Mouse (Mus musculus): ENCODE results near the gene Abtb2.

The Abtb2 gene

DNA sequence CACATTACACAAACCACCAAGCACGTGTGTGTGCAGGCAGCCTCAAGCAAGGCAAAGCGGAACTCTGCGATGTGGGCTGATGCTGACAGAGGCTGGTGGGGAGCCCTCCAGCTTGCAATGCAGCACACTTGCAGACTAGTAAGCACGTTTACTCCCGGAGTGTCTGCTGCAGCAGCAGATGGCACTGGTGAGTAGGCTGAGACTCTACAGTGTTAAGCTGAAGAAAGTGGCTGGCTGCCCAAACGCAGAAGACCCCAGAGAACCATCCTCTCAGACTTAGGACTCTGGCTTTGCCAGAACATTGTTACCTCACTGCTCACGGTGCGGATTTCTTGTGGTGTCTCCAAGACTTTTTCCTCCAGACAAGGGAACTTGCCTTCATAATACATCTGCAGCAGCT is 164.9 kb downstream of the Abtb2 start:
- DNase-seq (ENCODE audit: low read depth, low spot score), result no peak

DNA sequence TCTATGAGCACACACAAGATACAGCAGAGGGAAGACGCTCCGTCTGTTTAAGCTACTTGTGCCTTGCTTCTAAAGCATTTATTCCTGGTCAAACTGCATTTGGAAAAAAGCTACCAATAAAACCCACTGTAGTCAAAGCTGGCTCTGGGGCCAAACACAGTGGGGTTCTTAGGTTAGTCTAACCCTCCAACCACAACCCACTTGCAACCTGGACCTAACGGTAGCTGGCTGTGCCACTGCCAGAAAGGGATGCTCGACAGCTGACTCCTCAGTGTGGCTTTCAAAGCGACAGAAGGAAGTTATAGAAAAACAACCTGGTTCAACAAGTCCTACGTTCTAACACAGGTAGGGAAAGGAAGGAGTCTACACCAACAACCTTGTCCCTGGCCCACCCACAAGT is 165.3 kb downstream of the Abtb2 start:
- no peak for DNase-seq (ENCODE audit: low read depth, low spot score)

DNA sequence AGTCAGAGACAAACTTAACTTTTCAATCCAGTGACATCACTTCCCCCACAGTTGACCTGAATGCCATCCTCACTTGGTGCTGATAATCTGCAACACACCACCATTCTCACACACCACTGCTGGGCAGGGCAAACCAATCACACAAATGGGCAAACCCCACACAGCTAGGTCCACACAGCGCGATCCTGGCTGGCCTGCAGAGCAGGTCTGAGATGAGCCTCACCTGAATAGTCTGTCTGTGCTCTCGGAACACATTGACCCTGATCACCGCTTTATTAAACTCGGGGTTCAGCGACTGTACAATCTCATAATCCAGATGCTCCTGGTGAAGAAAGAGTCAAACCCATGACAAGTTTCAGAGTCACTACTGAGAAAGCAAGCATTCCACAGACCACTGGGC is 176.7 kb downstream of the Abtb2 start:
- DNase-seq (ENCODE audit: low read depth, low spot score), result no peak

DNA sequence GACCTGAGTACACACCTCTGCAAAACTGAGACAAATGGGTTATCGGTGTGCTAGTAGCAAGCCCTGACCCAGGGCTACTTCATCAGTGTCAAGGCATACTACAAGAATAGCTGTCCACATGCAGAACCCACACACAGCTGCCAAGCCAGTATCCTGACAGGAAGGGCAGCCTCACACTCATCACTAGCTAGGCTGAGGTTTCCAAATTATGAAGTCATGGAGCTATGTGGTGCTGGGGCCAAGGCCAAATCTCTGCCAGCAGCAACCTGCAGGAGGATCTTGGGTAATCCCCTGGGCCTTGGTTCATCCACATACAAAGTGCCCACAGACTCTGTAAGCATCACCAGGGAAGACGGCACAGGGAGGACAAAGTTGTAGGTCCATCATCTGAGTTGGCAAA is 177.4 kb downstream of the Abtb2 start:
- DNase-seq (ENCODE audit: low read depth, low spot score), result no peak

DNA sequence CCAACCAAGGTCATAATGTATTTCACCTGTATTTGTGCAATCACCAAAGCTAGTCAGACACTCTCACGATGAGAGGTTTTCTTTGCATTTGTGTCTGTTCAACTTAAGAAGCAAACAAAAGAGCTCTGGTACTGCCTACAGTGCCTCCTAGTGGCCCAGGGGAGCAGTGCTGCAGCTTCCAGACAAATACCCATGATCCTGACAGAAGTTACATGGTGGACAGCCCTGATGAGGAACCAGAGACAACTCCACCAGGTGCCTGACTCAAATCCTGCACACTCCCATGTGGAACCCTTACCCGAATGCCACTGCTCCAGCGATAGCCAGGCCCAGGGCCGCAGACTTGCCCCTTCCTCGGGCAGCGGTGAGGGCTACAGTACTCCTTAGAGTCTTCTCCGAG is 177.9 kb downstream of the Abtb2 start:
- peak; percentile 20 for DNase-seq (ENCODE audit: low read depth, low spot score)

DNA sequence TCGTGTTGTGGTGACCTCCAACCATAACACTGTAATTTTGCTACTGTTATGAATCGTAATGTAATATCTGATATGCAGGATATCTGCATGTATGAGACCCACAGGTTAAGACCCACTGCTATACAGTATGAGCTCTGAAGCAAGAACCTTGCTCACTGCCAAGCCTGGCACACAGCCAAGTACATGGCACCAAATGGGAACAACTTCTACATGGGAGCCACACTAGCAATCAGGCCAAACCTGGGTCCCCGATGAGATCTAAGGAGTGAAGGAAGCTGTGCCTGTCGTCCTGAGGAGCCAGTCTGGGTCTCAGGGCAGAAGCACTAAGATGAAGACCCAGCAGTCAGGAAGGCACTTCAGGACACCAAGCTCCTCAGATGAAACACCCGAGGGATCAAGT is 179.4 kb downstream of the Abtb2 start:
- no peak for DNase-seq (ENCODE audit: low read depth, low spot score)

DNA sequence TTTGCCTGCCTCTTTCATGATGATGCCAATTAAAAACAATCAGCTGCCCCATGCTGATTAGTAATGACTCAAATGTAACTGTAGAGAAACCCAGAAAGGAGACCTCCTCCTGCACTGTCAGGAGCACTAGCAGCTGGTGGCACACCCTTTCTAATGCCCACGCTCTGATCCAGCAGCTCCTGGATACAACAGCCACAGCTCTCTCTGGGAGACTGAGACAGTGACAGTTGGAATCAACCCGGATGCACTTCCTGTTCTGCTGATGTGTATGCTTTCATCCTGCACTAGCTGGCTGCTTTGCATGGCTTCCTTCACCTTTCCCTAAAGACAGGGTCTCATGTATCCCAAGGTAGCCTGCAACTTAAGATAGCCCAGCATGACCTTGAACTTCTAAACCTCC is 180.0 kb downstream of the Abtb2 start:
- no peak for DNase-seq (ENCODE audit: low read depth, low spot score)

DNA sequence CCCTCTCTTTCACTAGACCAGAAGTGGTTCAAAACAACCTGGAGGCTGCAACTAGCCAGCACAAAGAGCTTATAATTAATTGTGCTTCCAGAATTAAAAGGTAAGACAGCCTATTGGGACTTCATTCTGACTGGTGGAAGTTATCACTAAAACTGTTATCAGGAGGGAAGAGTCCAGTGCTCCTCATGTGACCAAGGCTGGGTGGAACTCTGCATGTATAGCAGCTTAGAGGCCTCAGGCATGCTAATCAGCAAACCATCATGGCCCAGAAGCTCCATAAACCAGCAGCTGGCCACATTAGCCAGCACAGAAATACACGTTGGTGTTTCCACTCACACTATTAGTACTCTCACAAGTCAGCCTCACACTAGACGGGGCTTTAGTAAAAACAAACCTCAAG is 180.7 kb downstream of the Abtb2 start:
- DNase-seq (ENCODE audit: low read depth, low spot score), result no peak

DNA sequence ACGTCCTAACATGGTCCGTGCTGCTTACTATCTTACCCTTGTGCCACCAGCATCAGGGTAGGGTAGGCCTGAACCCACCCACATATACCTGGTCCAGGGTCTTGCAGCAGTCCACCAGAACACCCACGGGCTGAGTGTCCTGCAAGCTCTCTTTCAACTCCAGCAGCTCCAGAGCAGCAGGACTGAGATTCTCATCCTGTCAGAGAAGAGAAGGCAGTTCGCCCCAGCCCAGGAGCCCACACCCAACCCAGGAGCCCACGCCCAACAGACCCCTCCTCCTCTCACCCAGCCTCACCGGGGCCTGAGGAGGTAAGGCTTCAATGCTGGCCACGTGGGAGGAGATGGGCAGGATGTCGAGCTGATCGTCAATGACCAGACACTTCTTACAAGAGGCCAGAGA is 181.8 kb downstream of the Abtb2 start:
- no peak for DNase-seq (ENCODE audit: low read depth, low spot score)

DNA sequence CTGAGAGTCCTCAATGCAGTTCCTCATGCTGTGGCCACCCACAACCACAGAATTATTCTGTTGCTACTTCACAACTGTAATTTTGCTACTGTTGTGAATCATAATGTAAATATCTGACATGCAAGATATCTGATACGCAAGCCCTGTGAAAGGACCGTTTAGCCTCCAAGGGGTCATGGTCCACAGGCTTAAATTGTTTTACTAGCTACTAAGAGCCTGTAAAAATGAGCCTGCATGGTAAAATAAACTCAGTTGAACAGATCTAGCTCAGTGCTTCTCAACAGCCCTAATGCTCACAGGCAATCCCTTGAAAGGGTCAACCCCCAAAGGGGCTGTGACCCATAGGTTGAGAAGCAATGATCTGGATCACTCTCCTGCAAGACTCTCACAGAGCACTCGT is 183.0 kb downstream of the Abtb2 start:
- no peak for DNase-seq (ENCODE audit: low read depth, low spot score)

DNA sequence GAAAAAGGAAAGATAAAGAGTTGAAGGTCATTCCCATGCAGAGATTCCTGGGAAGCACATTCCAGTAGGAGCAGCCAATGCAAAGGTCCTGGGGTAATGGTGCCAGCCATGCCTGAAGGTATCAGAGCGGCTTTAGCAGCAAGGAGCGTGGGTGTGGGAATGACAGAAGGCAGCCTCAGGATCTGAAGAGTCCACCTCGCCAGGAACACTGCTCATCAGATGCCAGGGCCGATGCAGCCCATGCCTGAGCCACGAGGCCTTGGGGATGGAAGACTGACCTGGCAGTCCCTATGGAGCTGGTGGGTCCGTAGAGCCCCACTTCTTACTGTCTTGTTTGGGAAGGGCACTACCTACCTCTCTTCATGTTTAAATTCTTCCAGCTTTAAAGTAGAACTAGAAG is 185.7 kb downstream of the Abtb2 start:
- no peak for DNase-seq (ENCODE audit: low read depth, low spot score)

DNA sequence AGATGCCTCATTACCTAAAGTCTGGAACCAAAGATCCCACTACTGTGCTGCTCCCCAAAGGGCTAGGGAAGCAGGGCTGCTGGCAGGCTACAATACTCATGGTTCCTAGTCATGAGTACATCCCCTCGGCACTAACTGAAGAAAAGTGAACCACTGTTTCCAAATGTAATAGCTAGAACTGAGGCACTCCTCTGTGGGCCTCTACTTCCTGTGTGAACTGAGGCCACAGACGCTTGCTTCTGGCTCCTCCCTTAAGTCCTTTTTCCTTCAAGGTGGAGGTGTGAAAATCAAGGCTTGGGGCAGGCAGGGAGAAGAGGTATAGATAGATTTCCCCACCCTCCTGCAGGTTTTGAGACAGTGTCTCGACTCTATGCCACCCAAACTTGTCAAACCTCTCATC is 188.5 kb downstream of the Abtb2 start:
- DNase-seq (ENCODE audit: low read depth, low spot score), result no peak

DNA sequence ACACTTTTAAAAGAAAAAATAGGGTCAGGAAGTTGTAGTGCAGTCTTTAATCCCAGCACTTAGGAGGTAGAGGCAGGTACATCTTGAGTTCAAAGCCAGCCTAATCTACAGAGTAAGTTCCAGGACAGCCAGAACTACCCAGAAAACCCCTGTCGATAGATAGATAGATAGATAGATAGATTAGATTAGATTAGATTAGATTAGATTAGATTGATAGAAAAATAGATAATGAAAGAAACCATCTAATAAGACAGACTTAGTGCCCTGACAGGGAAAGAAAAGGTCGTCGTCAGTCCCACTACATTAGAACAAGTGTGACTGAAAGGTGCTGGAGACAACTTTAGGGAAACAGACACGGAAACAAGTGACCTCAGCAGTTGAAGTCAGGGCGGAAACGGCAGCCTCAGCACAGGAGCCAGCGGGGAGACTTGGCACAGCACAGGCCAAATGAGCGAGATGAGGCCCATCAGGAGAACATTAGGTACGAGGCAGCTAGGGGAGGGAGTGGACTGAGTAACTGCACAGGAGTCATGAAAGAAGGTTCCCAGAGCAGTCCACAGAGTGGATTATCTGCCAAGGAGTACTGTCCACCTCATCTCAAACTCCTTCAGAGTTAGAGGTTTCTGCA is 189.5 kb downstream of the Abtb2 start:
- DNase-seq (ENCODE audit: low read depth, low spot score), result no peak

DNA sequence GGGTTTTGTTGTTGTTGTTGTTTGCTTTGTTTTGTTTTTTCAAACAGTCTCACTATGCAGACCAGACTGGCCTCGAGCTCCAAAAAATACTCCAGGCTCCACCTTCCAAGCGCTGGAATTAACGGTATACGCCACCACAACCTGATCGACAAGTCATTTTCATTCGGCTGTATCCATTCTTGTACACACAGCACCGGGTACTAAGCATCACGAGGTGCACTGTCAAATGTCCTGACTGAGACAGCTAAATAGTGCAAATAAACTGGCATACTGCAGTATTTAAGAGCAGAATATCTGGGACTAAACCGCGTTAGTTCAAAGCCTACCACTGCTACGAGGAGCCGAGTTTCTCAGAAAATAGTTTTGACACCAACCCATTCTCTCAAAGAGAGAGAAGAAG is 194.3 kb downstream of the Abtb2 start:
- DNase-seq (ENCODE audit: low read depth, low spot score), result peak; percentile 16

DNA sequence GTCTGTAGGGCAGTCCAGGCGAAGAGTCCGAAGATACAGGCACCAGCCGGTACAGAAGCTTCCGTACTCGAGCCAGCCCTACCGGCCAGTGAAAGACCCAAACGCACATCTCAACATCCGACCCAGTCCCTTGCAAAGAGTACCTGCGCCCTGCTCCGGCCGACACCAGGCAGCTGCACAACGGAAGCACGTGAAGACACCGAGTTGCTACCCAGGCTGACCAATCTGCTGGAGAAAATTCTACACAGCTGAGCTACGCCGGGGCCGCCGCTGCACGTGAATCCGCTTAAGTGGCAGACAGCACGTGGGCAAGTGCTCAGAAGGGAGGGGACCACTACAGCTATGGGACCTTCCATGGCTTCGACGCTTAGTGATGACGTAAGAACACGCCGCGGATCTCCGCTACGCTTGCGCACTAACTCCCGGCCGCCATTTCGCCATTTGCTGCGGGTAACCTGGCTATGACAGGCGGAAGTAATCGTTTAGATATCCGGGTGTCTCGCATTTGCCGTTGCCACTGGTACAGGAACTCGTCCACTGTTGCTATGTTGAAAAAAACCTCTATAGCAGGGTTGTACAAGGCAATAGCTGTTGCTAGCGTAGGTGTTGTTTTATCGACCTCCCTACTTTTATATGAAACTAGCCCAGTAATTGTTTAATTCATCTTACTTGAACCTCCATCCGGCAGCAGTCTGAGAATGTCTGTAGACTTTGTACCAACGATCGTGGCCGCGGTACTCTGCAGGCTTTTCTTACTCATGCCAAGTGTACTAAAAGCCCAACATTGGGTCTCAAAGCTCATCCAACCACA is 195.0 kb downstream of the Abtb2 start, which contains the start of gene Nat10:
Gene Nat10 (minus strand): TSS at position 365 of the 811 bp plus-strand sequence.
- peak; percentile 93 for DNase-seq (ENCODE audit: low read depth, low spot score)

DNA sequence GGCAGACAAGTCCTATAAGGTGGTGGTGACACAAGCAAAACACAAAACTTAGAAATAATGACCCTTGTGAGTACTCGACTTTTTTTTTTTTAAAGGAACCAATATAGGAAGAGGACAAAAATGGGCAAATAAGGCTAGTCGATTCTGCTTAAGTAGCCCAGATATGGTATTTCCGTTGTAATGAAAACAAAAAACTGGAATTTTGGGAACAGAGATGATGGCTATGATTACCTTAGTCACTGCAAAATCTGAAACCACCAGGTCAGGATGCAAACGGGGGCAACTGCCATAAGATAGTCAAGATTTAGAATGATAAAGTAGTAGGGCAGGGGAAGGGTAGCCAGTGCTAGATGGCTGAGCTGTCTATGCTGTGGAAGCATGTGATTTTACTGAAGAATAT is 195.9 kb downstream of the Abtb2 start:
- no peak for DNase-seq (ENCODE audit: low read depth, low spot score)

DNA sequence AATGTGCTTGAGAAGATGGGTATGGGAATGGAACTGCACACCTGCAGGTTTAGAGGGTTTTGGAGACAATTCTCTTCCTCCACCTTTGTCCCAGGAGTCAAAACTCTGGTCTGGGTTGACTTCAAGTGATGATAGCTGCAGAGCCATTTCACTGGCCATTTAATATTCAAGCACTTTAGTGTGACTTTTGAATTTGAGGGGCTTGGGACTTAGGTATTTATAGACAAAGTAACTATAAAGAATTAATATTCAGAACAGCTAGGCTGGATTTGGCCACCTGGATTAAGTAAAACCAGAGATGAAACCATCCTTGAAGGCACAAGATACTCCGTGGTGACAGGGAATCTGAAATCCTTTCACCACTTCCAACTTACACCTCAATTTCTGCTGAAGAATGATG is 196.4 kb downstream of the Abtb2 start:
- DNase-seq (ENCODE audit: low read depth, low spot score), result no peak
